Mouse (Mus musculus): ENCODE results near the gene Igflr1.

GRCm38 (mm10) chr7:30572389-30572788, 7.2 kb downstream of the Igflr1 start:
- TF ChIP-seq POLR2A (IDR thresholded peaks at IDR 0.05; ENCODE audit: insufficient read depth, low read depth, low read length) (no peak), CTCF (IDR thresholded peaks at IDR 0.05) (no peak), EP300 (IDR thresholded peaks at IDR 0.05; ENCODE audit: insufficient read depth, low read depth, low read length) (no peak)

Measured in heart, adult 2 months (tissue).